13 mouse cellular contexts compared by ENCODE assay signal in the genomic region with DNA sequence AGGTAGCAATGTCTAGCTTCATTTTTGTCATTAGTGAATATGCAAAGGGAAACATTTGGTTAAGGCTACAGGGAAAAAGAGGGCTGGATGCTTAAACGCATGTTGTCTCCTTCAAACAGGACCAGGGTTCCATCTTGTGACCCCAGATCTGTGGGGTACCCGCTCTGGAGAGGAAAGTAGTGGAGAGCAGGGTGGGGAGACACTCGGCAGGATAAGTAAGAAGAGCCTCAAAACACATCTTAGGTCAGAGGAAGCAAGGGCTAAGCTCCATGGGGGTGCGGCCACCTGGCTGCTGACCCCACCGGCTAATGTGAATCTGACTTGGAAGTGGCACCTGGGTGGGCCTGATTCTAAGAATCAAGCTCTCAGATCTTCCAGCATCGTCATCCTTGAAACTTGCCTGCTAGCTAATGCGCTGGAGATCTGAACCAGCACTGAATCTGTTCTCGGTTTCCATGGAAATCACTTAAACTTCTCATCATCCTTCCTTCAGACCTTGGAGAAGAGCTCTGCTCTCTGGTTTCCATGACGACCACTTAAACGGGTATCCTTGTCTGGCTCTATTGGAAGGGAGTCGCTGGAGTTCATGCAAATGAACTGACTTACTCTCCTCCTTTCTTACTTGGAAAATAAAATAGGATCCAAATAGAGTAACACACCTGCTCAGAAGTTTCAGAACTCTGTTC. TPM values are rescaled to one million over a fixed set of nuclear protein-coding genes. Genes with fewer than 3 reads are reported as not detected.
DNase-seq lines count a peak whose midpoint lies in the region; ATAC-seq lines count a peak whose summit lies in the region.
"Had no signal": no experiment of that assay in that cellular context is flagged by ENCODE, and none has a peak within 500 bp of the region (broad histone marks: within the 10 kb centered on the region; RNA-seq: fewer than 3 reads in every experiment).

No protein-coding gene starts in this region.

- H3K9me3 ChIP-seq in forebrain, embryonic 14.5 days (replicated peaks; ENCODE audit: control insufficient read depth, low read length) = no peaks in the 10 kb centered on the region

- H3K4me1 ChIP-seq in forebrain, embryonic 14.5 days (ENCODE audit: control insufficient read depth, insufficient read depth, low read length) = peaks cover 13% of the 10 kb centered on the region

- DNase-seq in retina, postnatal 1 day = peak; percentile 50
- no peak for DNase-seq in retina, embryonic 14.5 days (ENCODE audit: low spot score)
- DNase-seq in forebrain, embryonic 14.5 days (ENCODE audit: low spot score) = peak; percentile 94
- peak; percentile 46 to 91 for DNase-seq in left cerebral cortex, postnatal 25 days (ENCODE audit: low spot score in 2 of 2)
- peak; percentile 97 for DNase-seq in telencephalon, adult 2 months (ENCODE audit: low read depth, low spot score)
- DNase-seq in adrenal gland, postnatal 10 days = no peak
- DNase-seq: cerebellum, adult 11-12 months; heart, adult 18-20 months; lung, postnatal 4 days; spleen, adult 18-20 months had no signal

- no peak overlapping the region for H3K4me2 ChIP-seq in forebrain, embryonic 14.5 days (ENCODE audit: low read length)

- WGBS in forebrain, embryonic 14.5 days = 42% methylated on average over 11 of the region's 11 CpGs

- peak overlapping the region; percentile 61 for H3K27ac ChIP-seq in forebrain, embryonic 14.5 days (ENCODE audit: low read depth, low read length)

- no peak overlapping the region for H3K9ac ChIP-seq in forebrain, embryonic 14.5 days (ENCODE audit: low read length)

- H3K36me3 ChIP-seq in forebrain, embryonic 14.5 days (ENCODE audit: control insufficient read depth, insufficient read depth, low read length) = no peaks in the 10 kb centered on the region

- no peak overlapping the region for H3K4me3 ChIP-seq in forebrain, embryonic 14.5 days (ENCODE audit: low read depth, low read length)

- intact Hi-C loops in left cerebral cortex, postnatal 25 days (cut with DNase I) = no loop called here

- peak; percentile 88 for ATAC-seq in forebrain, embryonic 14.5 days
- ATAC-seq in inflammation-experienced regulatory T-cells, adult 6 months = no peak

- no peaks in the 10 kb centered on the region for H3K27me3 ChIP-seq in forebrain, embryonic 14.5 days (replicated peaks; ENCODE audit: control insufficient read depth, insufficient read depth, low read length)

RNA-seq across cellular contexts. Expression of gene Wdr95, which starts 32.6 kb away (rescaled TPM):
- 0.69 and 1.2 TPM in 2 replicates for polyA plus RNA-seq in forebrain, embryonic 14.5 days (2014; fragmentation: Nextera tagmentation; extraction: Ambion mirVana)
- under 1 TPM; 0.53 to 0.85 TPM for total RNA-seq in left cerebral cortex, postnatal 25 days (2021)
- 1 to 10 TPM in 1 of 3 experiments, not detected in 2; 3.0 TPM for polyA plus RNA-seq in inflammation-experienced regulatory T-cells, adult 6 months (2017; shearing (Covaris generic))
- total RNA-seq in adrenal gland, postnatal 10 days (2021) = under 1 TPM in 1 of 2 experiments, not detected in 1; 0.09 TPM
- total RNA-seq: heart, adult 18-20 months; liver, adult 2 months had no signal
- polyA plus RNA-seq: liver, adult 2 months; neural tube, embryonic 11.5 days had no signal

Comparison
In these comparisons a context has a peak if more than half of its experiments do, and no peak if none do; other contexts are left out.
1. DNase-seq: peak in retina, postnatal 1 day (single experiment), forebrain, embryonic 14.5 days (single experiment), left cerebral cortex, postnatal 25 days (2 of 2) and telencephalon, adult 2 months (single experiment); none in retina, embryonic 14.5 days (single experiment) and adrenal gland, postnatal 10 days (single experiment).